Mouse (Mus musculus) brain, embryonic 18.5 days (tissue): ENCODE measurements around the gene Tmem259.
A peak's percentile ranks its signal among the peaks of the same experiment; 100 is the strongest.

Experiments
- DNase-seq: peaks from one replicate; pipeline ENCODE4 v3.0.0-alpha.2; 2012; ENCODE audit warnings: low read depth, low spot score

Tmem259 gene

DNA sequence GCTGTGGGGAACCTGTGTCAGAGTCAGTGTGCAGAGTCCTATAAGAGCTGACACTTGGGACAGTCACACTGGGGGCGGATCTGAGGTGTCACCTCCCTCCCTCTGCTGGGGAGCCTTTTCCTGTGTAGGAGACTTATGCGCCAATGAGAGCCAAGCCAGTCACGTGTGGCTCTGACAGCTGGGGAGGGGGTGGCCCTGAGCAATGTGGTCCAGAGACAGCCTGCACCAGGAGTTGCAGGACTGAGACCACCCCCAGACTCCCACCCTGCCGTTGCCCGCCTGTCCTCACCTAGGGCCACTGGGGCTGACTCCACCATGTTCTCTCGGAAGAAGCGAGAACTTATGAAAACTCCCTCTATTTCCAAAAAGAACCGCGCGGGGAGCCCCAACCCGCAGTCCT lies 32.4 kb upstream of the Tmem259 start, which contains the start of gene Arhgap45:
Gene Arhgap45, plus strand, starts transcription at position 143 of the 400 bp plus-strand sequence.
- DNase-seq: no peak

DNA sequence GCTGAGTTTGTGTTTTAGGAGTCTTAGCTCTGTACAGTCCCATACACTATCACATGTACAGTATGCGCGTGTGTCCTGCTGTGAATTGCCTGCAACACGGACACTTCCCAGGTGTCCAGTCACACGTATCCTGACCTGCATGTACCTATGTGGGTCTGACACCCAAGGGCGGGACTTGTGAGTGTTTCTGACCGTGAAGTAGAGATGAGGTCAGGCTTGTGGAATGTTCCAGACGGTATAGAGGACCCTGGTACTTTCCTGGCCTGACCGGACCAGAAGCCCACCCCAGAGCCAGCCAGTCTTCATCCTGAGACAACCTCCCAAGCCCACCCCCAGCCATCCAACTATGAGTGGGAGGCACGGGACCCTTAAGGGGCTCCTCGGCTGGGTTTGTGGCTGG lies 31.5 kb upstream of the Tmem259 start:
- no peak for DNase-seq

DNA sequence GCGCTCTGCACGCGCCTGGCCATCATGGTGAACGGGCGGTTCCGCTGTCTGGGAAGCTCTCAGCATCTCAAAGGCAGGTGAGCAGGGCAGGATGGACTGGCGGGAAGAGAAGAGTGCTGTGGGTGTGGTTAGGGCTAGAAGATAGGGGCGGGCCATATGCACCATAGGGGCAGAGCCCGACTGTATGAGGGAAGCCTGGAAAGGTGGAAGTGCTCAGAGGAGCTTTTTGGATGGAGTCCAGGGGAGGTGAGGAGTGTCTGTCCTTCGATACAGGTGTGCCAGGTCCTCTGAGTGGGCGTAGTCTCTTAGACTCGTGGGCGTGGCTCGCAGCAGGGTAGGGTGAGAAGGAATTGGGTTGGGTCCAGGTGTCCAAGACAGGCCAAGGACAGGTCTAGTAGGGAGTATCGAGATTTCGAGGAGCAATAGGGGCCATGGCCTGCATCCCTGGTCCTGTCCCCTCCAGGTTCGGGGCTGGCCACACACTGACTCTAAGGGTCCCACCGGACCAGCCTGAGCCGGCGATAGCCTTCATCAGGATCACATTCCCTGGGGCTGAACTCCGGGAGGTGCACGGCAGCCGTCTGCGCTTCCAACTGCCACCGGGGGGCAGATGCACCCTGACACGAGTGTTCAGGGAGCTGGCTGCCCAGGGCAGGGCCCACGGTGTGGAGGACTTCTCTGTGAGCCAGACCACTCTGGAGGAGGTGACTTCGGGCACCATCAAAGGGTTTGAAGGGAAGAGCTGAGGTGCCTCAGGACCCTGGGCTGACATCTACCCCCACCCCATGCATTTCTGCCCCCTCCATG lies 30.6 kb upstream of the Tmem259 start:
- no peak for DNase-seq

DNA sequence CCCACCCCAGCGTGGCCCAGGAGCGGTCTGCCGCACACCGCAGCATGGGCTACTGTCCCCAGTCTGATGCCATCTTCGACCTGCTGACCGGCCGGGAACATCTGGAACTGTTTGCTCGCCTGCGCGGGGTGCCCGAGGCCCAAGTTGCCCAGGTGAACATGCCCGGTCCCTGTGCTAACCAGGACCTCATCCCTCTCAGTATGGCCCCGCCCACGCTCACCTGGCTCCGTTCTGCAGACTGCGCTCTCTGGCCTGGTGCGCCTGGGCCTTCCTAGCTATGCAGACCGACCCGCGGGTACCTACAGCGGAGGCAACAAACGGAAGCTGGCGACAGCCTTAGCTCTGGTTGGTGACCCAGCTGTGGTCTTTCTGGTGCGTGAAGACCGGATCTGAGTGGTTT lies 29.5 kb upstream of the Tmem259 start:
- no peak for DNase-seq

DNA sequence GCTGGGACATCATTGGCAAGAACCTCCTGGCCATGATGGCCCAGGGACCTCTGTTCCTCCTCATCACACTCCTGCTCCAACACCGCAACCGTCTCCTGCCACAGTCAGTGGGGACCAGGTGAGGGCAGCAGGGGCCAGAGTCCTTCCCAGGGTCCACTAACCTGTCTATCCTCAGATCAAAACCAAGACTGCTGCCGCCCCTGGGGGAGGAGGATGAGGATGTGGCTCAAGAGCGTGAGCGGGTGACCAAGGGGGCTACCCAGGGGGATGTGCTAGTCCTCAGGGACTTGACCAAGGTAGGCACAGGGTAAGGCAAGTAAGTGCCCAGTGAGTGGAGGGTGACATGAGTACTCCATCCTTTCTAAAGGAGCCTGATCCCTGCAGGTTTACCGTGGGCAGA lies 27.6 kb upstream of the Tmem259 start:
- DNase-seq: no peak

DNA sequence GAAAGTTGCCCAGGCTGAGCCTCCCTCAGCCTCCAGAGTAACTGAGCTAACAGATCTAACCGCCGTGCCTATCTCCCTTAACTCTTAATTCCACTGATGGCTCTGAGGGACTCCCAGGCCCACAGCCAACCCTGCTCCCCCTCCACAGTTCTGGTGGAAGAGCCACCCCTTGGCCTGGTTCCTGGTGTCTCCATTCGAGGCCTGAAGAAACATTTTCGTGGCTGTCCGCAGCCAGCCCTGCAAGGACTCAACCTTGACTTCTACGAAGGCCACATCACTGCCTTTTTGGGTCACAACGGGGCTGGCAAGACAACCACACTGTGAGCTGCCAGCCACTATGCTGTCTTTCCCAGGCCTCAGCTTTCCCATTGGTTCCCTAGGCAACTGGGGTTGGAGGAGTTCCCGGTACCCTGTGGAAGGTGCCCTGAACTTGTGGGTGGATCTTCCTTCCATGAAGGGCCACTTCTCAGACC lies 20.1 kb upstream of the Tmem259 start:
- DNase-seq: no peak

DNA sequence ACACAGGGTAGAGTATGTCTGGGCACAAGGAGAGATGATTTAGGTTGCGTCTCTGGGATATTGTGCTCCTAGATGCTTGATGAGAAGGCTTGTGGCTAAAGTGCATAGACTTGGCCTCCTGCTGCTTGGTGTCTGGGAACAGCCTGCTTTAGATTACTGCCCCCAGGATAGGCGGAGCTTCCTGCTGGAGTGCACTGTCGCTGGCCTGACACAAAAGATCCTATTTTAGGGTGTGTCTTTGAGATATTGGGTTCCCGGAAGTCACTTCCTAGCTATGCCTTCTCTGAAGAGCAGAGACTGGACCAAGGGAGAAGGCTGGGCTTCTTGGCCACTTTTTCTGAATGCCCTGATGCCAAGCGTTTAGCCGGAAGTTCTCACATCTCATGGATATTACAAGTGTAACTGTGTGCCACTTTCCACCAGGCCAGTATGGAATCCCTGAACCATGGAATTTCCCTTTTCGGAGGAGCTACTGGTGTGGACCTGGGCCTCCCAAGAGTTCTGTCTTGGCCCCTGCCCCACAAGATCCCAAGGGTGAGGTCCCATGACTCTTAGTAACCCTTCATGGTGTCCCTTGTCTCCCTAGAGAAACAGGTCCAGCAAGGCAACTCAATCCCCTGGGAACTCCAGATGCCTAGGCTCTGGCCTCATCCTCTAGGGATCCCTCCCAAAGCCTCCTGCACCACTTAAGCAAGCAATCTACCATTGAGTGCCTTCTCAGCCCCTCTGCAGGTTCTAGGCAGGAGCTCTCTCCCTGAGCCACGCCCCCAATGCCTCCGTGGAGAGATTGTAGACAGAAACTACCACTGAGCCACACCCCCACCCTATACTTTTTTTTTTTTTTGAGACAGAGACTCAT lies 19.5 kb upstream of the Tmem259 start:
- no peak for DNase-seq

DNA sequence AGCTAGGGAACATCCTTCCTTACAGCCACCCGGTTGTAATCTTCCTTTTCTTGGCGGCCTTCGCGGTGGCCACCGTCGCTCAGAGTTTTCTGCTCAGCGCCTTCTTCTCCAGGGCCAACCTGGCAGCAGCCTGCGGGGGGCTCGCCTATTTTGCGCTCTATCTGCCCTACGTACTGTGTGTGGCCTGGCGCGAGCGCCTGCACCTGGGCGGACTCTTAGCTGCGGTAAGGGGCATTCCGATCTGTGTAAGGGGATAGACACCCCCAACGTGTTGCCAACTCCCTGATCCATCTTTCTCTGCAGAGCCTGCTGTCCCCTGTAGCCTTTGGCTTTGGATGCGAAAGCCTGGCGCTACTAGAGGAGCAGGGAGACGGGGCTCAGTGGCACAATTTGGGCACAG lies 18.7 kb upstream of the Tmem259 start:
- no peak for DNase-seq

DNA sequence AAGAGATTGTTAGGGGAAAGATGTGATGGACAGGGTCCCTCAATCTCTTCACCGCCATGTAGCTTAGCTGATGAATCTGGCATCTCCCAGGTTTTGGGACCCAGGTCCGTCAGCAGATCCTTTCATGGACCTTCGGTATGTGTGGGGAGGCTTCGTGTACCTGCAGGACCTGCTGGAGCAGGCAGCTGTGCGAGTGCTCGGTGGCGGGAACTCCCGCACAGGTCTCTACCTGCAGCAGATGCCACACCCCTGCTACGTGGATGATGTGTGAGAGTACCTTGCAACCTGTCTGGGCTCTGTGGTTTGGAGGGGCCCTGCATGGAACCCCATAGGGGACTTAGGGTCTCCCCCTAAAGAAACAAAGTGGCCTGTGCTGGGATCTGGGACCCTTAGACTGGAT lies 17.8 kb upstream of the Tmem259 start:
- DNase-seq: no peak

DNA sequence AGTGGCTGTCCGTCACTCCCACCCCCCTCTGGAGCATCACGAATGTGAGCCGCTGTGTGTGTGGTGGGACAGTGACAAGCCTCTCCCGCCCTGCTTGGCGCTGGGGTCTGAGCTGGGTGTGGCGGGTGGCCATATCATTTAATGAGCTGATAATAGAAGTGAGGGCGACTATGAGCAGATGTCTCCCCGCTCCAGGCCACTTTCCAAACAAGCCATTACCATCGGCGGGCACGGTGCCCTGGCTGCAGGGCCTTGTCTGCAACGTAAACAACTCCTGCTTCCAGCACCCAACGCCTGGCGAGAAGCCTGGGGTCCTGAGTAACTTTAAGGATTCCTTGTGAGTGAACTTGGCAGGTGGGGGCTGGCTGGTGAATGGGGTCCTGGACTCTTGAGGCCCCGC lies 13.7 kb upstream of the Tmem259 start:
- no peak for DNase-seq

DNA sequence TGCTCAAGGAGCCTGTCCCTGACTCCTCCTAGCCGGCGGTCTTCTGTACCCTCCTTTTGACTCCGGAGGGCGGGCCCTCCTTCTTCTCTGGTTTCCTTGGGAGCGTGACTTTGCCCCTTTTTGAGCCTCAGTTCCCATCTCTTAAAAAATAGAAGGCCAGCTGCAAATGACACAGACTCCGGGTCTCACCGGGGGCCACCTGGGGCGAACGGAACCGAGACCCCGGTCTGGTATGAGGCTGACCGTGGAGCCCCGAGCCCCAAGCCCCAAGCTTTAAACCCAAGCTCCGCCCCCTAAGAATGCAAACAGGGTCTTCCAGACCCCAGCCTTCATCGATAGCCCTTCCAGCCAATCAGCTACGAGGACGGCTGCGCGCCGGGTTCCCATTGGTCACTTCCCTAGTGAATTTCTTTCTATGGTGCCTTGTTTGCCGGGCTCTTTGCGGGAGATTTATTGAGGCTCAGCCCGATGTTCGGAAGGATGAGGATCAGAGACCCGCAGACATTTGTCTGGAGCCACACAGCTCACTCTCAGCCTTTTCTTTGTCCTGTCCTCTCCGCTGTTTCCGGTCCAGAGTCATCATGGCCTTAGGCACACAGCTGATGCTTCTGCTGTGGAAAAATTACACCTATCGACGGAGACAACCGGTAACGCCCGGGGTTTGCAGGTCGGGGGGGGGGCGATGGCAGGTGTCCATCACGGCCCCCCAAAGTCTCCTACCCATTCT lies 13.1 kb upstream of the Tmem259 start:
- DNase-seq: peak; percentile 72

DNA sequence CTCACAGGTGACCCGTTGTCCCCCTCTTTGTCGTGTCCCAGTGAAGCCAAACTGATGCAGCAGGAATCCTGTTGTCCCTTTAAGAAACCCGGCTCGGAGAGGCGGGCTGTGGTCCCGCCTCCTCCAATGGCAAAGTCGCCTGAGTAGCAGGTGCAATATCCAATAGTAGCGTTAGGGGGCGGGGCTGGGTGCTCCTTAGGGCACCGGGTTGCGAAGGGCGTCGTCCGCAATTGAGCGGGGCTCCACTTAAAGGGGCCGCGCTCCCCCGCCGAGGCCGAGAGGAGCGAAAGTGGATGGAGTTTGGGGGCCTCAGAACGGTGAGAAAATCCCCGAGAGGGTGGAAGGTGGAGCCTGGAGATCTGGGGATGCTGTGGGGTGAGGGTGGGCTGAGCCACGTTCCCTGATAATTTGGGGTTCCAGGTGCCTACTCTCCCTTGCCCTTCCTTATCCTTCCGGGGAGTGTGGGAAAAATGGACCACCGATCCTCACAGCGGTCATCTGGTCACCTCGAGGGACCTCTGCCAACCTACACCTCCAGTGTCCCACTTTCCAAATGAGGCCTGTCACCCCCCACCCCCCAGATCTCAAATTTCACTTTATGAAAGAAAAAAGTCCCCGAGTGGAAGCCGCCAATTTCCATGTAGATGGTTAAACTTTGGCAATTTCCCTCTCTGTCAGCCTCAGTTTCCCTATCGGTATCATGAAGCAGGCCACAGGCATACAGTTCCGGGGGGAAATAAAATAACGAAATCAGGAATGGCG lies 12.3 kb upstream of the Tmem259 start, which contains the start of gene Abca7:
Gene Abca7, plus strand, starts transcription at position 223 of the 762 bp plus-strand sequence.
- DNase-seq: peak; percentile 82

DNA sequence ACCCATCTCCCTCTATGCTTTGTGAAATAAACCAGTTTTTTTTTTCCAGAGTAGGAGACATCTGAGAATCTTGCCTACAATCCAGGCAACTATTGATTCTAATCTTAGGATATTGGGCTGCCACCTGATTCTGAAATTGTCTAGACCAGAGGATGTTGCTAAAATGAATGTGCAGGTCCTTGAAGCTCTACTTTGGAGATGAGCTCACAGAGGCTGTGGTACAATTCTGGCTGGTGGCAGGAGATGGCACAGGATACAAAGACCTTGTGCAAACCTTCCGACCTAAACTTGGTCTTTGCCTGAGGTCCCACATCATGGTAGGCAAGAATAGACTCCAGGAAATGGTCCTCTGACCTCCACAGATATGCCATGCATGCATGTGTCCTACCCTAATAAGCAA lies 11.5 kb upstream of the Tmem259 start:
- DNase-seq: no peak

DNA sequence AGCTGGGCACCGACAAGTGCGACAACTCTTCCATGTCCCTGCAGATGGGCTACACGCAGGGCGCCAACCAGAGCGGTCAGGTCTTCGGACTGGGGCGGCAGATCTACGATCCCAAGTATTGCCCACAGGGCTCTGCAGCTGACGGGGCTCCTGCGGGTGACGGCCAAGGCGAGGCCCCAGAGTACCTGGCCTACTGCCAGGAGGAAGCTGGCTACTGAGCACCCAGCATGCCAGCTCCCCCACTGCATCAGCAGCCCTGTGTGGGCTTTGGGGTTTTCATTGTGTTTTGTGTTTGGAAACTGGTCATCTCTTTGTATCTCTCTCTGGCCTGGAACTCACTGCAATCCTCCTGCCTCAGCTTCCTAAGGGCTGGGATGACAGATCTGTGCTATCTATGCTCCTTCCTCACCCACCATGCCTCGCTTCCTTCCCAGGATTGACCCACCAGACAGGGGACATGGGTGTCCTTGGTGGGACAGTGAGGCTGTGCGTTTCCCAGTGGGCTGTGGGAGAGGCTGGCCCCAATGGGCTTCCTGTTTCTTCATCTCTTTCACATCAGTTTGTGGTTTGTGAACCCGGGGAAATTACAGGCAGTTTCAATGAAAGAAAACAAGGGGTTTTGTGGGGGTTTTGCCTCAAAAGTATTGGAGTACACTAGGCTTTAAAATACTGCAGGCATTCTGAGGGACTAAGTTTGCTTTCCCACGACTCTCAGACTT lies 10.4 kb upstream of the Tmem259 start:
- DNase-seq: no peak

DNA sequence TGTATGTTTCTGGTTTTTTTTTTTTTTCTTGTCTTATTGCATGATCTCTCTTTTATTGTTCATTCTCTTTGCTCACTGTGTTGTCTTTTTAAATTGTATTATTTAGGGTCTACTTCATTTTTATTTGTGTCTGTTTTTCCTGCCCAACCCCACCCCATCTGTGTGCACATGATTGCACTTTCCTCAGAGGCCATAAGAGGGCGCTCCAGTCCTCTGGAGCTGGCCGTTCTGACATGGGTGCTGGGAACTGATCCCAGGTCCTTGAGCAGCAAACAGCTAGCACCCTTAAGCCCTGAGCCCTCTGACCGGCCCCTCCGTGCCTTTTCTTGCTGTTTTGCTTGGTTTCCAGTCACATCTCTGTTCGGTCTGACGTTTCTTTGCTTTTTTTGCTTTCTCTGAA lies 7.4 kb upstream of the Tmem259 start:
- DNase-seq: no peak

DNA sequence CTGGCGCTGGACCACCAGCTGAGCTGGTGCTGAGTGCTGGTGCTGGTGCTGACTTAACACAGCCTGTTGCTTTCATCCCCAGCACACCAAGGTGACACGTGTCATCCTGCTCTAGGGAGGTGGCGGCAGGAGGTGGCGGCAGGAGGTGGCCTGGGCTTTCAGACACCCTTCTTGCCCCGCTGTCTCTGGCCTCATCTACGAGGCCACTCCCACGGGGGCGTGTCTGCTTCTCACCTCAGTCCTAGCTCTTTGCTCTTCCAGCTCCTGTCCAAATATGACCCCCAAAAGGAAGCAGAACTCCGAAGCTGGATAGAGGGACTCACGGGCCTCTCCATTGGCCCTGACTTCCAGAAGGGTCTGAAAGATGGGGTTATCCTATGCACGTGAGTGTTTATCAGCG lies 7.0 kb upstream of the Tmem259 start:
- DNase-seq: no peak

DNA sequence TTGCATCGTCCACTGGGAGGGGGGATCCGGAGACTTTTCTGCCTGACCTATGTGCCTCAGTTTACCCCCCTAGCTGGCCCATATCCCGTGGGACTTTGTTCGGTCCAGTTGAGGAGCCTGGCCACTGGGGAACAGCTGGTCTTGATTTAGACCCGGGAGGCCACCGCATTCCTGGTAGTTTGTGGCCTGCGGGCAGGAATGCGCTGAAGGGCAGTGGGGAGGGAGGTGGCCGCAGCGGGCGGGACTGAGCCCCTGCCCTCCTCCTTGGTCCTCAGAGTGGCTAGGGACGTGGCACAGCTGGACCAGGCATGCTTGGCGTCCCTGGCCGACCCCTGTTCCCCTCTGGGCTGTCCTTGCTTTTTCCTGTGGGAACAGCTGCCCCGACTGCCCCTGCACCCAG lies 5.7 kb upstream of the Tmem259 start:
- DNase-seq: no peak

DNA sequence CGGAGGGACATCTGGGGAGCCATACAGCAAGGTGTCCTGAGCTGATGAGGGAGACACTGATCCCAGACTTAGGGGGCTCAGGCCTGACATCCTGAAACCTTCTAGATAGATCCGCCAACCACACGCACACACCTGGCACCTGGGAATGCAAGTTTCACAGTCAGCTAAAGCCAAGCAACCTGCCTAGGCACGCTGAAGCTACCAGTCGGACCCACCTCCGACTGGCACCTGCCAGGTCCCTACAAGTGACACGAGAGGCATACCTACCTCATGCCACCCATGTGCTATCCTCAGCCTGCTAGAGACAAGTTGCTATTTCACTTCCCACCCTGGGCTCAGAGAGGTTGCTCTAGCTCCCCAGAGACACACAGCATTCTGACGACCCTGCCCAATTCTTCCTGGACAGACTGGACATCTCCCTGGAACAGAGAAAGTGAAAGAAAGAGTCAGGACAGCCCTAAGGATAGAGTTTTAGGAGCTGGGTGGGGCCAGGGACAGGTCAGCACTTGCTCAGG lies 5.2 kb upstream of the Tmem259 start:
- DNase-seq: no peak

DNA sequence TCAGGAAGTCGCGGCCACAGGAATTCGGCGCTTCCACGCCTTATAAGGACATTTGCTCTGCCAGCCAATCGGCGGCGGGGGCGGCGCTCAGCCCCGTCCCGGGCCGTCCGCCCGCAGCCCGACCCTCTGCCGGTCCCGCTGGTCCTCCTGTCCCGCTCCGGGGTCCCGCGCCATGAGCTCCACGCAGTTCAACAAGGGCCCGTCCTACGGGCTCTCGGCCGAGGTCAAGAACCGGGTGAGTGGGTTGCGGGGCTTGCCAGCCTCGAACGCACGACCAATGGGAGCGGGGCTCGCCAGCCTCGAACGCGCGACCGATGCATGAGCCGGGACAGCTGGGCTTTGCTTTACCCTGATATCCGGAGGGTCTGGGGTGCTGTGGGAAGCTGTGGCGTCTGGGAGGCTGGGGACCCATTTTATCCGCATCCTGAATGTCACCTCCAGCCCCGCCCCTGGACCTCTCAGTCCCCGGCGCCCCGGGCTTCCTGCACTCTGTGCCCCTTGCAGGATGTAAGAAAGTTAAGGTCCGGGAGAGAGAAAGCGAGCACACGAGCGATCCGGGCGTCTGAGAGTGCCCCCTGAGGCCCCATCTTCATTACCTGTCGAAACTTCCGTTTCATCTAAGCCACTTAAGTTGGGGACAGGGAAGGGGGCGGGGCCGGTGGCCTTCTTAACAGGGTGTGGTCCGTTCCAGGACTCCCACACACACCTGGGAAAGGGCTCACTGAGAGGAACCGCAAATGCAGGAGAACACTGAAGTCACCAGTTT lies 4.6 kb upstream of the Tmem259 start, which contains the start of gene Cnn2:
Gene Cnn2, plus strand, starts transcription at position 79 of the 766 bp plus-strand sequence.
- no peak for DNase-seq
